In genomic region chr15:28024965-28025338, GRCm38 (mm10) we compare ENCODE assay signal across 8 mouse cellular contexts. TPM values are rescaled to one million over a fixed set of nuclear protein-coding genes. Genes with fewer than 3 reads are reported as not detected.
DNase-seq lines count a peak whose midpoint lies in the region; ATAC-seq and TF ChIP-seq lines count a peak whose summit lies in the region.

No protein-coding gene starts in this region.

- H3K9ac ChIP-seq in kidney, embryonic 14.5 days (ENCODE audit: low read depth, low read length) = peak overlapping the region; percentile 95
- H3K9ac ChIP-seq in liver, postnatal 0 days (replicated peaks) = peak overlapping the region; percentile 84

- no peaks in the 10 kb centered on the region for H3K36me3 ChIP-seq in embryonic facial prominence, embryonic 10.5 days (replicated peaks)
- H3K36me3 ChIP-seq in kidney, embryonic 14.5 days (ENCODE audit: control insufficient read depth, insufficient read depth, low read length) = no peaks in the 10 kb centered on the region
- no peaks in the 10 kb centered on the region for H3K36me3 ChIP-seq in liver, postnatal 0 days (replicated peaks; ENCODE audit: insufficient read depth, low read length)

- H3K27me3 ChIP-seq in embryonic facial prominence, embryonic 10.5 days (replicated peaks; ENCODE audit: low read depth, poor library complexity, severe bottlenecking) = peaks cover 11% of the 10 kb centered on the region; the same call in 1 of the 2 replicates
- no peaks in the 10 kb centered on the region for H3K27me3 ChIP-seq in kidney, embryonic 14.5 days (ENCODE audit: control insufficient read depth, insufficient read depth, low read length)
- peaks cover 18% of the 10 kb centered on the region for H3K27me3 ChIP-seq in liver, postnatal 0 days (ENCODE audit: insufficient read depth, low read length)

- peaks cover 48% of the 10 kb centered on the region for H3K4me1 ChIP-seq in embryonic facial prominence, embryonic 10.5 days
- H3K4me1 ChIP-seq in kidney, embryonic 14.5 days (ENCODE audit: control insufficient read depth, insufficient read depth, low read length) = peaks cover 36% of the 10 kb centered on the region
- peaks cover 15% of the 10 kb centered on the region for H3K4me1 ChIP-seq in liver, postnatal 0 days (ENCODE audit: insufficient read depth)
- peaks cover 15% of the 10 kb centered on the region for H3K4me1 ChIP-seq in olfactory bulb, adult 2 months (ENCODE audit: control insufficient read depth, insufficient read depth, low read length)

- TF ChIP-seq EP300 in liver, postnatal 0 days (IDR thresholded peaks at IDR 0.05; ENCODE audit: low read depth) = no peak

- H3K9me3 ChIP-seq in embryonic facial prominence, embryonic 10.5 days = no peaks in the 10 kb centered on the region
- no peaks in the 10 kb centered on the region for H3K9me3 ChIP-seq in kidney, embryonic 14.5 days (ENCODE audit: control insufficient read depth, low read length)
- H3K9me3 ChIP-seq in liver, postnatal 0 days (ENCODE audit: low read length) = no peaks in the 10 kb centered on the region

- peak; percentile 44 to 50 for DNase-seq in left cerebral cortex, adult 18-20 months (ENCODE audit: low spot score in 2 of 2)
- no peak for DNase-seq in left cerebral cortex, adult 11 months (ENCODE audit: low spot score)
- peak; percentile 74 for DNase-seq in embryonic facial prominence, embryonic 10.5 days (ENCODE audit: low spot score)
- DNase-seq in heart, adult 18-20 months = peak; percentile 46 to 67
- DNase-seq in liver, postnatal 0 days = peak; percentile 46
- peak; percentile 7 to 26 for DNase-seq in thymus, postnatal 10 days (ENCODE audit: low spot score in 2 of 2)

- H3K4me3 ChIP-seq in embryonic facial prominence, embryonic 10.5 days = peak overlapping the region; percentile 85
- H3K4me3 ChIP-seq in kidney, embryonic 14.5 days (ENCODE audit: low read length) = peak overlapping the region; percentile 96
- H3K4me3 ChIP-seq in liver, postnatal 0 days (ENCODE audit: low read depth, low read length) = peak overlapping the region; percentile 76
- H3K4me3 ChIP-seq in olfactory bulb, adult 2 months (ENCODE audit: insufficient read depth, low read depth, low read length) = peak overlapping the region; percentile 70

- TF ChIP-seq POLR2A in olfactory bulb, adult 2 months (IDR thresholded peaks at IDR 0.05; ENCODE audit: insufficient read depth, low read depth, low read length) = no peak

- WGBS in embryonic facial prominence, embryonic 10.5 days = under 1% methylated on average over 54 of the region's 54 CpGs
- WGBS in kidney, embryonic 14.5 days = 2% methylated on average over 53 of the region's 54 CpGs
- WGBS in liver, postnatal 0 days (ENCODE audit: insufficient replicate concordance) = under 1% methylated on average over 50 of the region's 54 CpGs
- under 1% methylated on average over 54 of the region's 54 CpGs for WGBS in olfactory bulb, adult 2 months

- peak overlapping the region; percentile 96 for H3K27ac ChIP-seq in embryonic facial prominence, embryonic 10.5 days (replicated peaks)
- peak overlapping the region; percentile 95 for H3K27ac ChIP-seq in kidney, embryonic 14.5 days (ENCODE audit: low read depth, low read length)
- H3K27ac ChIP-seq in liver, postnatal 0 days (ENCODE audit: low read depth) = peak overlapping the region; percentile 95
- peak overlapping the region; percentile 86 for H3K27ac ChIP-seq in olfactory bulb, adult 2 months (ENCODE audit: insufficient read depth, low read depth, low read length)

- peak overlapping the region; percentile 79 for H3K4me2 ChIP-seq in kidney, embryonic 14.5 days (replicated peaks; ENCODE audit: low read depth, low read length)
- H3K4me2 ChIP-seq in liver, postnatal 0 days (ENCODE audit: low read depth, low read length) = peak overlapping the region; percentile 91

- TF ChIP-seq CTCF in liver, postnatal 0 days (IDR thresholded peaks at IDR 0.05; ENCODE audit: low read depth) = no peak
- no peak for TF ChIP-seq CTCF in olfactory bulb, adult 2 months (IDR thresholded peaks at IDR 0.05; ENCODE audit: insufficient read depth, low read depth, low read length)

- ATAC-seq in kidney, embryonic 14.5 days (ENCODE audit: low FRiP score, low TSS enrichment) = peak; percentile 17
- ATAC-seq in liver, postnatal 0 days = peak; percentile 16

RNA-seq across cellular contexts. Expression of gene Trio, which starts 0.7 kb away (rescaled TPM):
- total RNA-seq in left cerebral cortex, adult 18-20 months (2021) = 100 to 1,000 TPM; 207 to 235 TPM
- polyA plus RNA-seq in embryonic facial prominence, embryonic 10.5 days (2016; fragmentation: Nextera tagmentation; extraction: Ambion mirVana) = 24.8 and 28.8 TPM in 2 replicates
- total RNA-seq in heart, adult 18-20 months (2021) = 10 to 100 TPM; 40.2 to 41.5 TPM
- 37.8 and 42.1 TPM in 2 replicates for polyA plus RNA-seq in kidney, embryonic 14.5 days (2014; fragmentation: Nextera tagmentation; extraction: Ambion mirVana)
- 5.1 and 5.5 TPM in 2 replicates for polyA plus RNA-seq in liver, postnatal 0 days (2015; fragmentation: Nextera tagmentation; extraction: Ambion mirVana)
- polyA plus RNA-seq in olfactory bulb, adult 2 months (2012; ENCODE audit: insufficient read depth, insufficient read length, low replicate concordance, missing spikeins) = 76.4 TPM in 1 of 2 replicates, not detected in the other
